Mouse (Mus musculus) urinary bladder, postnatal 25 days (tissue): ENCODE measurements around the gene Shkbp1.

Experiments used
- DNase-seq: peaks from one replicate; pipeline ENCODE4 v3.0.0; 2022; ENCODE audit warnings: low spot score

Gene Shkbp1

DNA sequence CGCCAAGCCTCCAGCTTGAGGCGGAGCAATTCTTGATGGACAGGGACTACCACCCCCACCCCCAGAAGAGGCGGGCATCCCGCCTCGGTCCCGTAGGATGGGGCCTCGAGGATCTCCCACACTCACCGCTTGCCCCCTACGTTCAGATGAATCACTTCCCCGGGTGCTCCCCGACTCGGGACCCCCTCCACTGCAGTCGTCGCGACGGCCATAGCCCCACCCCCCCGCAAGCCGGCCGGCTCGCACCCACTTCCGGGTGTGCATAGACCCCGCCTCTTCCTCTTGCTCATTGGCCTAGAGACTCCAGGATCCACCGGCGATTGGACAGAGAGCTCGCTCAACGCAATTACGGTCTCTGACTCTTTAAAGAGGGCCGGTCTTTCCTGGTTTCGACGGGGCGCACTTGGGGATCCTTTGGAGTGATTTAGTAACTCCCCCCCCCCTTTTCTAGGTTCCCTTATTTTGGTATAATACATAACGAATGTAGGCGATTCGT is at the start of gene Shkbp1:
Gene Shkbp1 (minus strand): TSS at position 275 of the 496 bp plus-strand sequence.
- peak; percentile 76 for DNase-seq

- no peak for DNase-seq
Measured at GRCm38 (mm10) chr7:27404203-27404942, 48.6 kb upstream of the Shkbp1 start.

DNA sequence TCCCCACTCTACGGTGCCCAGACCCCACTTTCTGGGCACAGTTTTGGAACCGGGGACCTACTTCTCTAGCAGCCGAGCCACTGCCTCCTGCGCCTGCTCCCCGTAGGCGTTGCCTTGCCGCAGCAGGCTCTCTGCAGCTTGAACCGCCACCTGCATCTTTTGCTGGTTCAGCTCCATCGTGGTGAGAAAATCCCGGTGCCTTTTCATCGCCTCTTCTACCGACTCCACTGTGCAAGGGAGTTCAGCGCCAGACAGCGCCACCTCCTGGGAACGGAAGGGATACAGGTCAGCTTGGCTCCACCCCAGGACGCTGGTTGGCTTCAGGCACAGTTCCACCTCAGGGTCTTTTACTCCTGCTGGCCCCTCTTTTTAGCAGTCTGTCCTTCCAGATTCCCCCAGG is 46.9 kb upstream of the Shkbp1 start:
- DNase-seq = peak; percentile 63

DNA sequence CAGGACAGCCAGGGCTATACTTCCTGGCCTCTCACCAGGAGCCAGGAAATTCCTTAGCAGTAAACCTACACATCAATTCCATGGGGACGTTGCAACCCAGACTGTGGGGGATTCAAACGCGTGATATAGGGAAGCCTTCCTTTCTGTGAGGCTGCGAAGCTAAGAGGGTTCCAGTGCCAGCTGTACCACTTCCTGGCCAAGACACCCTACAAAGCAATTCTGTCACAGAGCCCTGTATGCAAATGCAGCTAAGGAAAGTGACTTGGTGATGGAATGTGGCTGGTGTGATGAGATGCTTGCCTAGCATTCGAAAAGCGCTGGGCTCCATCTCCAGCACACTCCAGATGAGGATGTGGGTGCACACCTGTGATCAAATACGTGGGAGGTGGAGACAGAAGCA is 44.7 kb upstream of the Shkbp1 start:
- no peak for DNase-seq

- peak; percentile 23 for DNase-seq
Measured at GRCm38 (mm10) chr7:27397048-27397949, 41.5 kb upstream of the Shkbp1 start.

GRCm38 (mm10) chr7:27396184-27397047 is 40.6 kb upstream of the Shkbp1 start:
- no peak for DNase-seq

GRCm38 (mm10) chr7:27395521-27396183 is 39.8 kb upstream of the Shkbp1 start:
- DNase-seq = no peak

DNA sequence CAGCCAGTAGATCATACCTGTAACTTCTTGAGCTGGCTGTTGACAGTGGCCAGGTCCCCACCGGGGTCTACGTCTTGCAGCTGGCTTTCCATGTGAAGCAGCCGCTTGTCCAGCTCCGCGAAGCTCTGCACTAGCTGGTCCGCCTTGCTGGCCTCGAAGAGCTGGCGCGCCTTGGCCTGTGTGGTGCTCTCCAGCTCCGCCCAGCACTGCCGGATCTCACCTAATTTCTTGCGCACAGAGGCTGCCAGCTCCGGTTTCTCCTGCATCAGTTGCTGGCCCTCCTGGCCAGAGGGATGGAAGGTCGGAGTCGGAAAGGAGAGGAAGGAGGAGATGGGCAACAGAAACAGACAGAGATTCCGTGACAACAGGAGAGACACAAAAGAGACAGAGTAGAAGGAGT is 35.6 kb upstream of the Shkbp1 start:
- no peak for DNase-seq

GRCm38 (mm10) chr7:27389213-27389612 is 33.4 kb upstream of the Shkbp1 start:
- no peak for DNase-seq

DNA sequence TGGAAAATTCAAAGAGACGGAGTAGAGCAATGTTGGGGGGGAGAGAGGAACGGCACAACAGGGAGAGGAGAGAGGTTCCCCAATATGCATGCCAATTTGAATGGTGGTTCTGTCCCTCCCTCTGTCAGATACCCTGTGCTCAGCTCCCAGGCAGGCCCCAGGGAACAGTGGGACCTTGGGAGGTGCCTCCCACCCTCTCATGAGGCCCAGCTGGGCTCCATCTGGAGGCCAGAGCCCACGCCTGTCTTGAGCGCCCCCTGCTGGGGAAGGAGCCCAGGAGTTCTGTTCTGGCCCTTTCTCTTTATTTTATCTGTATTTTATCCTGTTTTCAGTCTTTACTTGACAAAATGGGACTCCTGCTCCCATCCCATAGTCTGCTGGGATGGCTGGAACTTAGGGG is 28.9 kb upstream of the Shkbp1 start:
- DNase-seq = peak; percentile 79

DNA sequence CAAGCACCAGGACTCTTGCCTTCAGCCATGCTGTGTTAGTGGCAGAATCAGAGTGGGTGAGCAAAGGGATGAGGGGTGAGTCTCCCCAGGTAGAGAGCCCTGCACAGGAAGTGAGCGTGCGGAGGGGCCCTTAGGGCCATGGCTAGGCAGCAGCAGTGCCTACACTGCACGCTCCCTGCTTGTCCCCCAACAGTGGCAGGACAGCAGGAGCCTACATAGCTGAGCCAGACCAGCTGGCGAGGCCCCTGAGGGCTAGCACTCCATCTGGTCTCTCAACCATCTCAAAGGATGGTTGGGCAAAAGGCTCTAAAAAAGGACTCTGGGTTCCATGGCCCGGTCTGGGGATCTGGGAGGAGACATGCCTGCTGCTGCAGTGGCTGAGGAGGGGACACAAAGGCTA is 28.3 kb upstream of the Shkbp1 start:
- no peak for DNase-seq

GRCm38 (mm10) chr7:27383233-27383632 is 27.4 kb upstream of the Shkbp1 start:
- DNase-seq = no peak

- DNase-seq = no peak
Measured at GRCm38 (mm10) chr7:27381560-27381959, 25.7 kb upstream of the Shkbp1 start.

DNA sequence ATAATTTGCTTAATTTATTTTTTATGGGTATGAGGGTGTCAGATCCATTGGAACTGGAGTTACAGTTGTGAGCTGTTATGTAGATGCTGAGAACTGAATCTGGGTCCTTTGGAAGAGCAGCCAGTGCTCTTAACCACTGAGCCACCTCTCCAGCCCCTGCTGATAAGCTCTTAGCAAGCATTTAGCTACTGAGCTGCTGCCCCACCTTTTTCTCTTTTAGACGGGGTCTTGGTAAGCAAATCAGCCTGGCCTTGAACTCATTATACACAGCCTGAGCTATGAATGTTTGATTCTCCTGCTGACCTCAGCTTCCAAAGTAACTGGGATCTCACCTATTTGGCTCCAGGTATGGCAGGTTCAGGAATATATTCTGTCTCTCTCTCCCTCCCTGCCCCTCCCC is 25.2 kb upstream of the Shkbp1 start:
- DNase-seq = no peak

GRCm38 (mm10) chr7:27379836-27380235 is 24.0 kb upstream of the Shkbp1 start:
- DNase-seq = no peak

DNA sequence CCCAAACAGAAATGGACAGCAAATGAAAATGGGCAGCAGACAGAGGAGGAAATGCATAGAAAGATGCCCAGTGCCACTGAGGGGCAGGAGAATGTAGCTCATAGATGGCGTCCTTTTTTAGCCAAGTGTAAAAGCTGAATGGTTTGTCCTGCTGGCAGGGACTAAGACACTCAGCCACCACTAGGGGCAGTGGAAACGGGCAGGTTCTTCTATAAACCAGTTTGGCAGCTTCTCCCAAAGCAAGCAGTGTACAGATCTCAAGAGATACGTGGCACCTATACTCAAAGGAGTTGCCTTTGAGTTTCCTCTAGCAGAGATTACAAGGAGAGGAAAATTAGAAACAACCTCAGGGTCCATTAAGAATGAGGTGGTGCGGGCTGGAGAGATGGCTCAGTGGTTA is 22.6 kb upstream of the Shkbp1 start:
- no peak for DNase-seq

DNA sequence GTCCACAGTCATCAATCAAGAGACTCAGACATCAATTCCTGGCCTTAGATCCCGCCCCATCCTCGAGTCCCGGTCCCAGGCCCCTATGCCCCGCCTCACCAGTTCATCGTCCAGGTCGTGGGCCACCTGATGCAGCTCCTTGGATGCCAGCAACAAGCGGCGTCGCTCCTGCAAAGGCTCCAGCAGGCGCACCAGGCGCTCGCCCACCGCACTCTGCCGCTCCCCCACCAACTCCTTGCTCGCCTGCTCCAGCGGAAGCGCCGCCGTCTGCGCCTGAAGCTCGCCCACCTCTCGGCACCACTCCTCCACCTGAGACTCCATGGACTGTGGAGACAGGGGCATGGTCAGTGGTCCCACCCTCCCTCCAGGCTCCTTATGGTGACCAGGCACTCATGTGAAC is 19.5 kb upstream of the Shkbp1 start:
- no peak for DNase-seq

- DNase-seq = no peak
Measured at GRCm38 (mm10) chr7:27371715-27372462, 16.1 kb upstream of the Shkbp1 start.

DNA sequence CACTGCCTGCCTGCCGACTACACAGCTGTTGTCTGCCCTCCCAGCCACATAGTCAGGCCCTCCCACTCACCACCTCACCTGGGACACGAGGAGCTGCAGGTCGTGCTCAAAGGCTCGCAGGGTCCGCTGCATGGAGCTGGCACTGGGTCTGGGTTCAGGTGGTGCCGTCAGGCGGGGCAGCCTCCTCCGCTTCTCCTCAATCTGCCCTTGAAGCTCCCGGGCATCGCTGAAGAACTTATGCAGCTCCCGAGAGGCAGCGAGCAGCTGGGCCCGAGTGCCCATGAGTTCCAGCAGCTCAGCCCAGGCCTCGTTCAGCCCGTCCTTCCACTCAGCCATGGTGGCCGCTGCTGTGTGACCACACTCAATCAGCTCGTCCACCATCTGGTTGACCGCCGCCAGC is 13.3 kb upstream of the Shkbp1 start:
- DNase-seq = no peak

DNA sequence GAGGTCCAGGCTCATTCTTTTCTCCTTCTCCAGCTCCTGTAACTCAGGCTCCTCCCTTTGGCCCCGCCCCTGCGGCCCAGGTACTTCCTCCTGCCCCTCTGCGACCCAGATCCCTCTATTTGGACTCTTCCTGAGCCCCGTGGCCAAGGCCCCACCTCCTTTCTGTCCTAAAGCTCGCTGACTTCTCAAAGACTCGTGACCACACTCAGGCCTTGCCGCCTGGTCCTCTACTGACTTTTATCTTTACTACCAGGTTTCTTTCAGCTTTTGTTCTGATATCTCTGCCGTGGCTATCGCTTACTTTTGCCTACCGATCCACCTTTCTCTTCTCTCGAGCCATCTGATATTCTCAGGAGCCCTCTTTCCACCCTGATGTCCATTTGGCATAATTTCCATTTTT is 12.2 kb upstream of the Shkbp1 start:
- DNase-seq = no peak
